Mouse (Mus musculus) thymus, adult 2 months (tissue): ENCODE data around the gene Gm12216.

Experiments
- CTCF ChIP-seq: fragments of 200-500 bp; IDR thresholded peaks from 2 replicates; pipeline ENCODE4 v1.5.1; 2012; ENCODE audit warnings: mild to moderate bottlenecking, control low read depth, low read length, moderate library complexity, borderline replicate concordance; ENCODE audit not compliant: control insufficient read depth, poor library complexity, insufficient read depth; ENCODE audit errors: extremely low read depth
- POLR2A ChIP-seq: fragments of 200-500 bp; IDR thresholded peaks from 2 replicates; pipeline ENCODE4 v1.6.1; 2012; ENCODE audit warnings: mild to moderate bottlenecking, low read length, control low read depth, moderate library complexity; ENCODE audit not compliant: control insufficient read depth, poor library complexity, insufficient read depth; ENCODE audit errors: extremely low read depth

DNA sequence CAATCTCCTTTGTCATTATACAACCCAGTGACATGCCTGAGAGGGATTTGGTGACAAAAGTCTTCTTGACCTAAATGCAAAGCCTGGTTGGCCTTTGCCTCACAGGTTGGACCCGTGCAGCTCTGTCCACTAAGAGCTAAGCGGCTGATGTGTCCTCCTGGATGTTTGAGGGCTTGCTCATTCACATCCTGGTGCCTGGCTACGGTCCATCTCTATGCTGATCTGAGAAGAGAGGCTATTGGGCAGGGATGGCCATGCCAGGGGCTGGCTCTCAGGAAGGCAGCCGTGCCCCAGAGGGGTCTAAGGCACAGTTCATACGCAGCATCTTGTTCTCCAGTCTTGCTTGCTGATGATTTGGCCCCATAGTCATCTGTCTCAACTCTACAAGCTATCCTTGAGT, 21.3 kb downstream of the Gm12216 start:
- TF ChIP-seq CTCF, result no peak
- TF ChIP-seq POLR2A, result no peak
